9 mouse cellular contexts compared by ENCODE assay signal in the genomic region with DNA sequence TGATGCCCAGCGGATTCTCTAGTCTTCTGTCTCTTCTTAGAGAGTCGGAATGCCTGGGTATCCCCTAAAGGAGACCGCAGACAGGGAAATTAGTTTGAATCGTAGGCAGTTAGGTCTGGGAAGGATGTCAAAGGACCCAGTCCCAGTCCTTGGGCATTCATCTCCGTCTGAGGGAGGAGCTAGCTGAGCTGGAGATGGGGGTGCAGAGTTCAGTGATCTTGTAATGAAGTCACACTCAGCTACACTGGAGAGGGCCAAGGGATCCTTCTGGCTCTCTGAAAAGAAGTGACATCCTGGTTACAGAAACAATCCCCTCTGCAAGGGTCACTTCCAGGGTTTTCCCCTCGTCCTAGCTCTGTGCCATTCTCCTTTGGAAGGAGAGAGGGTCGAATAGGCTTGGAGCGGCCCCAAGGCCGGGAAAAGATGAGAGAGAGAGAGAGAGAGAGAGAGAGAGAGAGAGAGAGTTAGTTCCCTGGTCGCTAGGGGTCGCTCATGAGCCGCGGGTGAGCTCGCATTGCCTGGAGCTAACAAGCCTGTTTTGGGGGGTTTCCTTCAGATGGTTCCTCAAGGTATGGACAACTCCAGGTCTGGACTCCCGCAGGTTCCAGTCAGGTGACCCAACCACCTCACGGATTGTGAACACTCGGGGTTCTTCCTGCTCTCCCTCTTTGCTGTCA. TPM values are rescaled to one million over a fixed set of nuclear protein-coding genes. Genes with fewer than 3 reads are reported as not detected.
DNase-seq lines count a peak whose midpoint lies in the region; ATAC-seq and TF ChIP-seq lines count a peak whose summit lies in the region.
"Had no signal": no experiment of that assay in that cellular context is flagged by ENCODE, and none has a peak within 500 bp of the region (broad histone marks: within the 10 kb centered on the region; RNA-seq: fewer than 3 reads in every experiment).

No protein-coding gene starts in this region.

- peak overlapping the region; percentile 32; the same call in 1 of the 2 replicates for H3K9ac ChIP-seq in hindbrain, embryonic 11.5 days (ENCODE audit: low read depth, low read length)

- peaks cover 5% of the 10 kb centered on the region for H3K27me3 ChIP-seq in hindbrain, embryonic 11.5 days (ENCODE audit: control insufficient read depth, insufficient read depth, low read length)

- DNase-seq in MEL-GATA-1-ER (ENCODE audit: extremely low read depth, low read depth), result peak; percentile 68
- DNase-seq in brain, embryonic 14.5 days (ENCODE audit: low read depth), result peak; percentile 78
- DNase-seq in hindbrain, embryonic 11.5 days (ENCODE audit: low spot score), result peak; percentile 82
- peak; percentile 79 to 86 for DNase-seq in layer of hippocampus, postnatal 10 days (ENCODE audit: low spot score in 2 of 2)
- DNase-seq in lung, postnatal 10 days, result peak; percentile 76
- DNase-seq in retina, embryonic 14.5 days (ENCODE audit: low spot score), result peak; percentile 83
- DNase-seq in urinary bladder, postnatal 36 days (ENCODE audit: low spot score in 2 of 2), result peak; percentile 21 to 32

- no peak overlapping the region for H3K4me3 ChIP-seq in embryonic fibroblast, embryonic 13.5 days (ENCODE audit: insufficient read depth, low read length)
- peak overlapping the region; percentile 50 for H3K4me3 ChIP-seq in hindbrain, embryonic 11.5 days (ENCODE audit: low read depth, low read length)

- H3K4me2 ChIP-seq in hindbrain, embryonic 11.5 days (replicated peaks; ENCODE audit: low read depth, low read length), result peak overlapping the region; percentile 50; the same call in 1 of the 2 replicates

- no peaks in the 10 kb centered on the region for H3K9me3 ChIP-seq in hindbrain, embryonic 11.5 days (ENCODE audit: control insufficient read depth, low read length)

- no peak overlapping the region for H3K27ac ChIP-seq in embryonic fibroblast, embryonic 13.5 days (ENCODE audit: insufficient read depth, low read length)
- H3K27ac ChIP-seq in hindbrain, embryonic 11.5 days (ENCODE audit: low read depth, low read length), result no peak overlapping the region
- H3K27ac ChIP-seq: macrophage had no signal

- peak; percentile 12; the same call in 1 of the 2 replicates for ATAC-seq in hindbrain, embryonic 11.5 days (ENCODE audit: low FRiP score)

- WGBS in hindbrain, embryonic 11.5 days, result 11% methylated on average over 17 of the region's 17 CpGs

- H3K36me3 ChIP-seq in hindbrain, embryonic 11.5 days (ENCODE audit: control insufficient read depth, insufficient read depth, low read length), result no peaks in the 10 kb centered on the region

- no peak for TF ChIP-seq POLR2A in brain, embryonic 14.5 days (IDR thresholded peaks at IDR 0.05; ENCODE audit: borderline replicate concordance, extremely low read depth, insufficient read depth, insufficient read length, poor library complexity, severe bottlenecking)
- no peak for TF ChIP-seq POLR2A in embryonic fibroblast, embryonic 13.5 days (IDR thresholded peaks at IDR 0.05; ENCODE audit: low read depth, low read length)

- TF ChIP-seq CTCF in brain, embryonic 14.5 days (IDR thresholded peaks at IDR 0.05; ENCODE audit: borderline replicate concordance, extremely low read depth, insufficient read depth, insufficient read length), result peak; percentile 82
- TF ChIP-seq CTCF in embryonic fibroblast, embryonic 13.5 days (IDR thresholded peaks at IDR 0.05; ENCODE audit: borderline replicate concordance, insufficient read depth, low read length), result peak; percentile 59; the same call in 1 of the 2 replicates

- H3K4me1 ChIP-seq in embryonic fibroblast, embryonic 13.5 days (ENCODE audit: control insufficient read depth, insufficient read depth, low read length), result no peaks in the 10 kb centered on the region
- peaks cover 9% of the 10 kb centered on the region; the same call in 1 of the 2 replicates for H3K4me1 ChIP-seq in hindbrain, embryonic 11.5 days (replicated peaks; ENCODE audit: control insufficient read depth, insufficient read depth, low read length)

RNA-seq across cellular contexts. Expression of a gene that starts 1.0 kb away (rescaled TPM):
- 80.5 and 110 TPM in 2 replicates for polyA plus RNA-seq in brain, embryonic 14.5 days (2012; rRNA removed)
- 0.55 and 1.4 TPM in 2 replicates for polyA plus RNA-seq in embryonic fibroblast, embryonic 13.5 days (2011; ENCODE audit: insufficient read length, low read depth, missing spikeins)
- polyA plus RNA-seq in hindbrain, embryonic 11.5 days (2014; fragmentation: Nextera tagmentation; extraction: Ambion mirVana), result 7.4 and 7.5 TPM in 2 replicates
- 100 to 1,000 TPM; 252 to 272 TPM for total RNA-seq in layer of hippocampus, postnatal 10 days (2021)
- polyA plus RNA-seq: macrophage had no signal

RNA-seq across cellular contexts. Expression of a gene that starts 21.1 kb away (rescaled TPM):
- polyA plus RNA-seq in brain, embryonic 14.5 days (2012; rRNA removed), result 19.5 and 32.8 TPM in 2 replicates
- polyA plus RNA-seq in embryonic fibroblast, embryonic 13.5 days (2011; ENCODE audit: insufficient read length, low read depth, missing spikeins), result 8.0 and 8.1 TPM in 2 replicates
- polyA plus RNA-seq in hindbrain, embryonic 11.5 days (2014; fragmentation: Nextera tagmentation; extraction: Ambion mirVana), result 1.3 TPM in 2 replicates
- 1 to 10 TPM; 2.8 TPM for total RNA-seq in layer of hippocampus, postnatal 10 days (2021)

RNA-seq across cellular contexts. Expression of a gene that starts 50.1 kb away (rescaled TPM):
- 43.2 and 47.0 TPM in 2 replicates for polyA plus RNA-seq in brain, embryonic 14.5 days (2012; rRNA removed)
- polyA plus RNA-seq in embryonic fibroblast, embryonic 13.5 days (2011; ENCODE audit: insufficient read length, low read depth, missing spikeins), result 11.0 and 11.9 TPM in 2 replicates
- polyA plus RNA-seq in hindbrain, embryonic 11.5 days (2014; fragmentation: Nextera tagmentation; extraction: Ambion mirVana), result 8.6 and 8.8 TPM in 2 replicates
- 10 to 100 TPM; 24.0 to 24.1 TPM for total RNA-seq in layer of hippocampus, postnatal 10 days (2021)

Comparison
In these comparisons a context has a peak if more than half of its experiments do, and no peak if none do; other contexts are left out.
1. DNase-seq: peak in every context shown above with its lines; median percentile 83 in retina, embryonic 14.5 days; 82 in layer of hippocampus, postnatal 10 days; 82 in hindbrain, embryonic 11.5 days; 78 in brain, embryonic 14.5 days; 76 in lung, postnatal 10 days; 68 in MEL-GATA-1-ER; 26 in urinary bladder, postnatal 36 days.